Mouse (Mus musculus) left cerebral cortex, adult 18-20 months (tissue): ENCODE data around the gene Serpinf2. TPM values are rescaled to one million over a fixed set of nuclear protein-coding genes. Genes with fewer than 3 reads are reported as not detected.

Experiments
- DNase-seq, 2 experiments: peaks; one replicate each; pipeline ENCODE4 v3.0.0; 2021 to 2022; ENCODE audit warnings: low spot score in 2 of 2, mixed read lengths in 1 of 2
- long read RNA-seq, 2 experiments: library from polyadenylated mRNA; stranded (forward); transcript quantifications; one replicate each; pipeline ENCODE4 v2.0.0; 2021
- total RNA-seq, 2 experiments: library from RNA; stranded (reverse); gene quantifications; 2 replicates each; pipeline ENCODE4 v1.2.3; 2021

The Serpinf2 gene
- under 1 TPM in 1 of 2 experiments, not detected in 1; 0.35 TPM for total RNA-seq
- long read RNA-seq, experiment 1, partial matches to known transcripts: 0 of 1 reads
- long read RNA-seq, experiment 1, other reads (novel, unspliced or antisense): 1 of 1 reads
- long read RNA-seq, experiment 2, partial matches to known transcripts: 0 of 1 reads
- long read RNA-seq, experiment 2, other reads (novel, unspliced or antisense): 1 of 1 reads

DNA sequence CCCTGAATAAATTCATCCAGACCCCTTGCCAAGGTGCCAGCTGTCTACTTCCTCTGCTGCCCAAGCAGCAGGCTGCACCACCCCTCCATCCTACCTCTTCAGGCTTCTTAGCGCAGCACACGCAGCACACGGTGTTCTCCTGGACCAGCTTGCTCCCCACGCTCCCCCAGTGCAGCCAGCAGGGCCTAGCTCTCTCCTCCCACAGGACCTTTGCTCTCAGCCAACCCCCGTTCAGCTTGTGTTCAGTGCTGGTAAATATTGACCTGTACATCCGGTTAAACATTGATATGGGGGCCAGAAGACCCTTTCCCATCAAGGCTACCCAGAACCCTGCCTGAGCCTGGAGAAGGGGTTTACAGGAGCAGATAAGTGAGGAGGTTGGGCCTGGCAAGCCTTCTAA is at the start of gene Serpinf2:
Serpinf2 (minus strand) TSS at position 229 of the 400 bp plus-strand sequence.
- no peak for DNase-seq

DNA sequence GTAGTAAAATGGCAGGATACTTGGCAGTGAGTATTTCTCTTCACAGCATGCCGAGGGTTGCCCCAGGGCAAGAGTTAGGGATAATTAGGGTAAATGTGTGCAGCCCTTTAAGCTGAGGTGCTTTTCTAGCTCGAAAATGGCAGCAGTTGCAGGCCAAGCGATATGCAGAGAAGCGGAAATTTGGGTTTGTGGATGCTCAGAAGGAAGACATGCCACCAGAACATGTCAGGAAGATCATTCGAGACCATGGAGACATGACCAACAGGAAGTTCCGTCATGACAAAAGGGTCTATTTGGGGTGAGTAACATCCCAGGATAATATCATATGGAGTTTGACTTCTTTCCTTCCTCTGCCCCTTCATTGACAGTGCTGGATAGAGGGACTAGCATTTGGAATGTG is 48.1 kb upstream of the Serpinf2 start:
- DNase-seq: no peak

DNA sequence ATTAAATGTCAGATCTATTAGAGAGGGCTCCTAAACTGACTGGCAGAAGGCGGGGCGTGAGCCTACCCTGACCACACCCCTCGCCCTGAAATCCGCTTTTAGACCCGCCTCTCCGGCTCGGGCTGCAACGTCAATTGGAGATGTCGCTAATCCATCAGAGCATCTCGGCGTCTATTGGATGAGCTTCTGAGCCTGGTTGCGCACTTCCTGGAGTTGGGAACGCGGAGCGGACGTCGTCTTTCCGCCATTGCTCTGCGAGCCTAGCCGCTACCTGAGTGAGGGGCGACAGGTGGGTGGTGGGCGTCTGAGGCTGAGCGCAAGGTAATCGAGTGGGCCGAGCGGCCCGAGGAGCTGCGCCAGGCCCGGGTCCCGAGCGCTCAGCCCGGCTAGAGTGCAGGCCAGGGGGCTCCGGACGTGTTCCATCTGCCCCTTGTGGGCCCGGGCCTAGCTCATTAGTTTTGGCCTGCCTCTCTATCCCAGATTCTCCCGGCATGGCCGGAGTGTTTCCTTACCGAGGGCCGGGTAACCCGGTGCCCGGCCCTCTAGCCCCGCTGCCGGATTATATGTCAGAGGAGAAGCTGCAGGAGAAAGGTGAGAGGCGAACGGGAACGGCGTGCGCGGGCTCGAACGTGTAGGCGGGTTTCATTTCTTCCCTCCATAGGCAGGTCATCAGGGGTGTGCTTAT is 47.4 kb upstream of the Serpinf2 start, which contains the start of gene Prpf8:
Prpf8 (plus strand) TSS at position 216 of the 685 bp plus-strand sequence.
- peak; percentile 95 to 98 for DNase-seq

DNA sequence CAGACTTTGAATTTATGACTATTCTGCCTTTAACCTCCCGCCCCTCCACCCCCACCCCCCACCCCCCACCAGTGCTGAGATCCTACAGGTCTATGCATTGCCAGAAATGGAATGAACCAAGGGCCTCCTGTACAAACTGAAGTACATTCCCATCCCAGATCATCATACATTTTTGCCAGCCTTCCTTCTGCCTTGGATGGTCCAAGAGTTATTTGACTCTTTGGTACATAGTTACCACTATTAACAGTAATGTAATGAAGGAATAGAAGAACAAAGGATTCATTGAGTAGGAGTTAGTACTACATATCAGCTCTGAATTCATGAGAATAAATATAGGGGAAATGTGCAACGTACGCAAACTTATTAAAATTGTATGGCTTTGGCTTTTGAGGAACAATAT is 46.8 kb upstream of the Serpinf2 start:
- DNase-seq: no peak

DNA sequence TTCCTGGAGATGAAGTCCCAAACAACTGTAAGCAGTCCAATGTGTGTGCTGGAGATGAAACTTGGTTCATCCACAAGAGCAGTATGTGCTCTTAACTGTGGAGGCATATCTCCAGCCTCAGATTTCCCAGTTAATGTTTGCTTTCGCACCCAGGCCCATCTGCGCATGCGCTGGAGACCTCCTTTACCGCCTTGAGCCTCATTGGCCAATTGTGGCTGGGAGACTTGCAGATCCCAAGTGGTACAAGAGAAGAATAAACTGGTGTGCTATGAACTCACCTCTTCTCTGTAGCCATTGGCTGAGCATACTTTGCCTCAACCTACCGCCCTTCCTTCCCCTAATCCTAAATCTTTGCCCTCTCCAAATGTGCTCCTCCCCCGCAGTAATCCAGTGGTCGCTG is 34.0 kb upstream of the Serpinf2 start:
- no peak for DNase-seq

DNA sequence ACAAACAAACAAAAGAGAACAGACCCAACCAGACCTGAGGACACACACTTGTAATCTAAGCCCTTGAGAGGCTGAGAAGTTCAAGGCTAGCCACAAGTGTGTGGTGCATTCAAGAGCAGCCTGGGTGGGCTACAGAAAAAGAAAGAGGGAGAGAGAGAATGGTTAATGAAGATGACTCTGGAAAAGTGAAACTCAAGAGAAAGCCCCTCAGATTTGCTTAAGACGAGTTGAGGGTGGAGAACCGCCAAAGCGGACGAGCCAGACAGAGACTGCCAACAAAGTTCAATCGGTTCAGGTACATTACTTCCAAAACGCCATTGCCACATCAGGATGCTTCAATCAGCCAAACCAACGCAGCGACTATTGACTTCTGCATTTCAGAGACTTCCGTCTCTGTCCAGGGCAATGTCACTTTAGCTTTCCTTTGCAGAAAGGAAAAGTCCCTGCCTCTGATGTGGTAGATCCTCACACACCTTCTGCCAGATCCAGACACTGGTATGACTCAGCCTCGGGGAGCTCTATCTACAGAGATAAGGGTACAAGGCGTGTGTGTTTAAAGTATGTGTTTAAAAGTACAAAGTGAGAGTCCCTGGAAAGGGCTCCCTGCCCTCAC is 33.2 kb upstream of the Serpinf2 start:
- DNase-seq: no peak

DNA sequence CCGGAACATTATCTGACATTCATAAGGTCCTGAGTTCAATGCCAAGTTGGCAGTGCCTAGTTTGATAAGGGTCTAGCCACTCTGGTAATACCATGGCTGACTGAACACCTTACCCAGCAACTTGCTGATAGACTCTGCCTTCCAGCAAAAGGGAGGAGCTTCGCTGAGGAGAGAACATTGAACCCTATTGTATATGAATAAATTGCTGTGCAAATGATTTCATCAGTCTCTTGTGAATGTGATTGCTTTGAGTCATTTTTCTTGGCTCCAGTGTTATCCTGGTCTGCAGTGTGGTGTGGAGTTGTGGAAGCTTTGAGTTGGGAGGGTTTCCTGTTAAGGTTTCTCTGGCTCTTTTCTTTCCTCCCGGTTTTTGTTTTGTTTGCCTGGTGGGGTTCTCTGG is 31.3 kb upstream of the Serpinf2 start:
- DNase-seq: no peak

DNA sequence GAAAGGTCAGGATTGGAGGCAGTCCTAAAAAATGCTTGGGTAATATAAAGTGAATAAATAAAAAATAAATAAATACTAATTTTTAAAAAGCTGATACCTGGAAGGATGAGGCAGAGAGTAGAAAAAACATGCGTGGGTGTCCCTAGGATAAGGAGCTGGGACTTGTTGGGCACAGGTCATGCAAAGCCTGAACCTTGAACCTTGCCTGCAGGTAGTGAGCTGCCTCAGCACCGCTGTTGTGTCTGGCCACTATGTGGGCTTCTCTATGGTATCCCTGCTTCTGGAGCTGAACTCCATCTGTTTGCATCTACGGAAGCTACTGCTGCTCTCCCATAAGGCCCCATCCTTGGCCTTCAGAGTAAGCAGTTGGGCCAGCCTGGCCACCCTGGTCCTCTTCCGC is 29.9 kb upstream of the Serpinf2 start:
- DNase-seq: no peak

DNA sequence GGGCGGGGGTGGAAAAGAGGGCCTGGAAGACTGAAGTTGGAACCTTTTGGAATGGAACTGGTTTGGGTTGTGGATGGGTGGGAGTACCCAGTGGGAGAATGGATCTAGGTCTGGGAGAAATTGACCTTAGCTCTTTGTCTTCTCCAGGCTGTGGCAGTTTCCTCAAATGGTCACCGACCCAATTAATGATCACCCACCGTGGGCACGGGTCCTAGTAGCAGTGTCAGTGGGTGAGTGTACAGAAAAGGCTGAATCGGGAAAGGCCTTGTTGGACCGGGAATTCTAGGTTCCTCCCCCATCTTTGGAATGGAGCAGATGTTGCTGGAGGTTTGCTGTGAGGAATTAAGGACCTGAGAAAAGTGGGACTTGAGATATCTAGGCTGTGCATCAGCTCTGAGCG is 29.0 kb upstream of the Serpinf2 start:
- DNase-seq: no peak

DNA sequence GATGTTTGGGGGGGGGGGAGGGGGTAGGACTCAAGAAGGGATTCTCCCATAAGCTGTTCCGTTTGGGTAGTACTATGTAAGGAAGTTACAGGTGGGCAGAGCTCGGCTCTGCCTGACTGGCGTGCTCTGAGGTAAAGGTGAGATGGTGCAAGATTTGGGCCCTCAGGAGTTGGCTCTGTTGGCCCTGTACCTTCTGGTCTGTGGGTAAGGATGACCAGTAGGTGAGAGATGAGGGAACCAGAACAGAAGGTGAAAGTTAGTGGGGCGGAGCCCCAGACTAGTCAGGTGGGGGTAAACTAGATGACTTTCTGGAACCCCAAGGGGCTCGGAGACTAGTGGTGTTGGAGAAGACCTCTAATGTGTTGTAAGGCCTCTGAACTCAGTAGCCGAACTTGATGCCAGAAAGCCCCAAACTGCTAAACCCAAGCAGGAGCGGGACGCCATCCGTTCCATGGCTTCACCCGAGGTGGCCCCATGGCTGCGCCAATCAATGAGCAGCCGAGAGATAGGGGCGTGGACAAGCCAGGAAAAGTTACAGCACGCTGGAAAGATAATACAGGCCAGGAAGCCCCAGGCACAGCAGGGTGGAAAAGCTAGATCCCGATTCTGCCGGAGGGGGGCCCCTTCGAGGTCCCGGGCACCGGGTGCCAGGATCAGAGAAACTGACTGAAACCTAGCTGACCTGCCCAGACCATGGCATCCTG is 28.3 kb upstream of the Serpinf2 start:
- DNase-seq: no peak

DNA sequence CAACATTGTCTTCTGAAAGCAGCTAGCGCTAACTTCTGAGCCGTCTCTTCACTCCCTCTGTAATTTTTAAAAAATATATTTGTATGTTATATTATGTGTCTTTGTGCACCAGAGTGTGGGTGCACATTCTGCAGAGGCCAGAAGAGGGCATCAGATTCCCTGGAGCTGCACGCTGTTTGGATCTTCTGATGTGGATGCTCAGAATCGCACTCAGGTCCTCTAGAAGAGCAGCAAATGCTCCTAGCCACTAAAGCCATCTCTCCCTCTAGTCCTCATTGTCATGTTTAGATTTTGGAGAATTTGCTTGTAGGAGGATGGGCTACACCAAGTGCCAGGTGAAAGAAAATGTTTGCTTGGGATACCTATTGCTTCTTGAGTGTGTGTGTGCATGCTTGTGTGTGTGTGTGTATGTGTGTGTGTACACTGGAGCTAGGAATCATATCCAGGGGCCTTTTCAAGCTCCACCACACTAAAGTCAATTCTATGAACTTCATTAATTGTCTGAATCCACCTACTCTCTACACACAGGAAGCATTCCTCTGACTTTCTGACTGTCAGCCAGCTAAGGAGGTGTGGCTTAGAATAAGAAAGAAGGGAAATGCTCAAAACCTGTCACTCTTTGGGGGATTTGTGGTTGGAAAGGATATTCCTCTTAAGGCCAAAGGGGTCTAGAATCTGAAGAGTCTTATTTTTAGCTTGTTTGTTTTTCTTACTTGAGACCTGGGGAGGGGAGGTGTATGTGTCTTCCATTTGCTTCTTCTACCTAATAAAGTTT is 27.5 kb upstream of the Serpinf2 start:
- DNase-seq: no peak

DNA sequence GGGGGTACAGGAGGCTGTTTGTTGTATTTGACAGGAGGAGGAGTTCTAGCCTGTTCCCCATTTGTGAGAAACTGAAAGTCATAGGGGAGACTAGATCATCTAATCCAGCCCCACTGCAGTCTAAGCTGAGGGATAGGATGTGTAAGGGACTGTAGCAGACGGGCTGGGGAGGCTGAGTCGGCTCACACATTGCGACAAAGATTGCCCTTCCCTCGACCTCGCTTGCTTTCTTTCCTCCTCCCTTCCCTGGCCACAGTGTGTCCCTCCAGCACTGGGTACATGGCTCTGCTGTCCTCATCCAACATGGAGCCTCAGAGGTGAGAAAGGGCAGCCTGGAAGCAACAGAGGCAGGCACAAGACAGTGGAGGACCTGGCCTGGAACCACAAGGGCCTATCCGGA is 25.7 kb upstream of the Serpinf2 start:
- no peak for DNase-seq

DNA sequence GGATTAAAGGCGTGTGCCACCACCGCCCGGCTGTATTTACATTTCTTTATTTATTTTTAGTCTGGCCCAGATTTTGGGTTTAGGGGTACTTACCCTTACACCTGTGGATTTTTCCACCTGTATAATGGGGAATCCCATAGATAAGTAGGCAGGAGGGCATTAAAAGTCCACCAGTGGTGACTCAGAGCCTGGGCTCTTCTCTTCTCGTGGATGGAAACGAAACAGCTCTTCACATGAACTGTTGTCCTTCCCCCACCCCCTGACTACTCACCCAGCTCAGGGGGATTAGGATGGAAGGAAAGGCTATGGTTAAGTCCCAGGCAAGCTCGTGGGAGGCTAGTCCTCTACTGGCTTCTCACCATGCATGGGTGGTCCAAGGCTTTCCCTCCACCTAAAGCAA is 25.0 kb upstream of the Serpinf2 start:
- DNase-seq: no peak

DNA sequence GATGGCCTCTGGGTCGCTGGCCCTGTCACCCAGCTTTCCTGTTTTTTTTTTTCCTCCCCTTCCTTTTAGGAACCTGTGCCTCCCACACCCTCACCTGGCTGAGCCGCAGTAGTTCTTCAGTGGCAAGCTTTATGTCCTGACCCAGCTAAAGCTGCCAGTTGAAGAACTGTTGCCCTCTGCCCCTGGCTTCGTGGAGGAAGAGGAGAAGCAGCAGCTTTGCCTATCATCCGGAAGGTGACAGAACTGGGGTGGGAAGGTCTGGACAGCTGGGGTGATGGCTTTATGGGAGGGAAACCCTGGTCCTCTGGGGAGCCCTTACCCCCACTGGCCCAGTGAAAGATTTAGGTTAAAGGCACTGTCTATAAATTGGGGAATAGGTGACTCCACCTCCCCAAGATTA is 24.2 kb upstream of the Serpinf2 start:
- no peak for DNase-seq

DNA sequence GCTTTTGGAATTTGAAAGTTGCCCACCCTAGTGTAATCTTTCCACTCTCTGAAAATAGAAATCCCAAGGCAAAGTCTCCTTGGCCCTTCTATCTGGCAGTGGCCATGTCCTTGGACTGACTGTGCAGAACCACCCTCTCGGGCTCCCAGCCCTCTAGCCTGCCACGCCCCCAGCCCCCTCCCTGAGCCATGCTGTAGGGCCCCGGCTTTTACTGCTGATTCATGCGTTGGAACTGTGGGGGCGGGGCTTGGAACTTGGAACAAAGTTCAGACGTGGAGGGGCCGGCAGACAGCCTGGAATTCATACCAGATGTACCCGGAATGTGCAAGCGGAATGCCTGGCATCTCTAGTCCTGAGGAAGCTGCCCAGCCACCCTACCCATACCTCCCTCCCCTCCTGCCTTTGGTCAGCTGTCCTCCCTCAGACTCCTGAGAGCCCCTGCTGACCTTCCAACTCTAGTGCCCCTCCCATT is 23.5 kb upstream of the Serpinf2 start:
- DNase-seq: peak; percentile 51 to 60

DNA sequence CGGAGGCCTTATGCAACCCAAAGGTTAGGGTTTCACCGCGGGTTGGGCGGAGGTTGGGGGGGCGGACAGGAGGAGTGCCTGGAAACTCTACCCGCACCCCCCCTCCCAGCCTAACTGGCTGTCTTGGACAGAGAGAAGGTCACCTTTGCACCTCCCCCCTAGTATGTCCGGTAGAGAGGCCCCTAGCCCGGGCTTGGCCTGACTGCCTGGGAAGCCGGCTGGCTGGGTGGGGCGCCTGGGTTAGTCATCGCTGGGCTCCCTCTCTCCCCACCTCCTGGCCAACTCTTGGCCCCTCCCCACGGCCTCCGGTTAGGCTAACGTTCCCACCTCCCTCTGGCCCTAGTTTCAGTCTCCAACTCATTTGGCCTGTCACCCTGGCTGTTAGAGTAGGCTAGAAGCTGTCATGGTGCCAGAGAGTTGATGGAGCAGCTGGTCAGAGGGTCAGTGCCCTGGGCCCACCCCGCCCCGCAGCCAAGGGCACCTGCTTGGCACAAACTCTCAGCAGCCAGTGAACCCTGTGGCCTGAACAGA is 22.9 kb upstream of the Serpinf2 start:
- DNase-seq: peak in 1 of 2 experiments; percentile 36

DNA sequence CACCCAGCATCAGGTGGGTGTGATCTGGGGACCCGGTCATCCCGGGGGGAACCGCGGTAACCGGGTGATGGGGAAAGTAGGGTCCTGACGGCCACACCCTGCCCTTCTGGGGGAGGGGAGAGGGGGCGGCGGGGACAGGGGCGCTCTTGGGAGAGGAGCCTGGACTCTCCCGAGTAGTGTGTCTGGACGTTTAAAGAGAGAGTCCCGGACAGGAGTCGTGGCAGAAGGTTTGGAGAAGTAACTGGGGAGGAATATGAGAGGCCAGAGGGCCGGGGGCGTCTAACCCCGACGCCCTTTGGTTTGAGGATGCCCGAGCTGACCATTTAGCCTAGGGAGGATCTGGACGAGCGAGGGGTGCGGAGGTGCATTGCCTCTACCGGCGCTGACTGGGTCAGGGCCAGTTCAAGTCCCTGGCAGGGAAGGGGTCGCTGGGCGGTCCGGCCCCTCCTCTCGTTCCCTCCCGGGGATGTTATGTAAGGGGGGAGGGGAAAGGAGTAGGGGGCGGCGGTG is 22.4 kb upstream of the Serpinf2 start:
- no peak for DNase-seq

DNA sequence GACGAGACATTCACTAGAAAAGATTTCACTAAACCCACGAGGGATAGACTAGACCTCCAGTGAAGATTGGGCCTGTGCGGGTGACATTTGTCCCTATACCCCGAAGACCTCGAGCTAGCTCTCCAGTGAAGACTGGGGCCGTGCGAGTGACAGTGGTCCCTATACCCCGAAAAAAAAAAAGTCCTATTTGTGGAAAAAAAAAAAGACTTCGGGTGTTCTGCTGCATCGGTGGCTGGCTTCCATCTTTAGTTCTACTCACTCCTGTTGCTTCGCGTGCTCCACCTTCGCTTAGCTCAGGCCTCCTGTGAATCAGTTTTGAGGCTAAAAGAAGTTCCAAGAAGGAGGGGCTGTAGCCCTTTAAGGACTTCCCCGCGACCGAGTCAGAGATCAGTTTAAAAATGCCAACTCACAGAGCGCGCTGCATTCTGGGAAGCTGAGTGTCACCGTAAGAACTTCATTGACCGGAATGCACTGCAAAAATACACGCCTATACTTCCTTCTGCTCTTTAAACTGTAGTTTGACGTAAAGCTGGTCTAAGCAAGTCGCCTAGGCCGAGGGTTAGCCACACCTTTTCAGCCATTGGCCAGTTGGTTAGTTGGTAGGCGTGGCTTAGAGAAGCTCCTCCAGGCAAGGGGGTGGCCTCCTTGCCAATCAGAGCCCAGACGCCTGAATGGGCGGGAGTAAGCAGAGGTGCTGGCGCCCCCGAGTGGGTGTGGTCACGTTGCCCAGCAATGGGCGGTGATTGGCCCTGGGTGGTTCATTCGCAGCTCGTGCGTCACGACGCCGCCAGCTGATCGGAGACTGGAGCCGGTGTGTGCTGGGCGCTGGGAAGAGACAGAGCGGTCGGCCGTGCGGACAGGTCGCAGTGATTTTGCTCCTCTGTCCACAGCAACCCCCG is 21.7 kb upstream of the Serpinf2 start, which contains the start of gene Tlcd2:
Tlcd2 (plus strand) TSS at position 872 of the 899 bp plus-strand sequence.
- peak; percentile 98 to 99 for DNase-seq

DNA sequence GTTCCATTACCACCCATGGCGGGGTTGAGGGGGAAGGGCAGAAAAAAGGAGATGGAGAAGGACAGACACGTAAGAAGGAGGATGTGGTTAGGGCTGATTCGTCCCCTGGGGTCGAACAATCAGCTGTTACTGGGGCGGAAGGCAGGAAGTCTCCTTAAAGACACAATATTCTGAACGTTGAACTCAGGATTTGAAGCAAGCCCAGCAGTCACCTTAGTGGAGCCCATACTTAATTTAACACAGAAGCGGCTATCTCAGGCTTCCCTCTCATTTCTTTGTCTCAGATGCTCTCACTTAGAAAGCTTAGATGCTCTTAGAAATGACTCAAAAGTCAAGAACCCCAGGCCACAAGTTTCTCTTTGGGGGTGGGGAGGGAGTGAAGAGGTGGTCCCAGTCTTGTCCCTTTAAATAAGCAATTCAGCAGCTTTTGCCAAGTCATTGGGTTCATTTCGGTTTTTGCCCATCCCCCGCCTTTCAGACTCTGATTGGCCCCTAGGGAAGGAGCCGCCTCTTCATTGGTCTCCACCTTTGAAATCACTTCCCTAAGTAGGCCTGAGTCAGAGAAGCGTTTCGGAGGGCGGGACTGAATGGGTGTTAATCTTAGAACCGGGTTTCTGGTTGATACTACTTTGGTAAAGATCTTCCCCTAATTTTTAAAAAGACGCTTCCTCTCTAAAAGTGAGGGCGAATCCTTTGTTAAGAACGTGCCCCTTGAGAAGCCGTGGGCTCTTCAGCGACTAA is 20.9 kb upstream of the Serpinf2 start:
- peak; percentile 87 for DNase-seq
